Mouse (Mus musculus) mouse trophoblast stem cell (cell line): Measurements from ENCODE around the gene Ccdc28b.

Source experiments
- in situ Hi-C, 2 experiments: fragments of 300-500 bp; cut with MseI, MboI; formaldehyde crosslinking; loops; 2 replicates in 1 of 2; 3 replicates in 1 of 2; pipeline ENCODE4 v1.15.1; 2025

The Ccdc28b gene

GRCm38 (mm10) chr4:129584884-129585608 lies 38.7 kb downstream of the Ccdc28b start:
- in situ Hi-C loops = no loop called here

DNA sequence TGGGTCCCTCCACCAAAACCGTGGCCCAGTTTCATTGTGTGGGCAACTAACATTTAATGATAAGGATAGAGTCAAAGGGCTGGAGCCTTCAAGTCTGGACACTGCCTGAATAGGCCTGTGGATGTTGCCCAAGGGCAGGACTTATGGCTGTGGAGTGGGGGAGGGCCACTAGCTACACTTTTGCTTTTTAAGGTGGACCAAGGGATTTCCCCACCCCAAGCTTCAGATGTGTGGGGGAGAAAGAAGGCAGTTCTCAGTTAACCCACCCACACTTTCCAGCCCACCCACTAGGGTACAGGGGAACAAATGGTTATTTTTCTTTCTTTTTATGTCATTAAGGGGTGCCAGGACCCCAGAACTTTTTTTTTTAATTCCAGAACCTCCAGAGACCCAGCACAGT lies 39.4 kb downstream of the Ccdc28b start:
- in situ Hi-C loops = no loop called here

DNA sequence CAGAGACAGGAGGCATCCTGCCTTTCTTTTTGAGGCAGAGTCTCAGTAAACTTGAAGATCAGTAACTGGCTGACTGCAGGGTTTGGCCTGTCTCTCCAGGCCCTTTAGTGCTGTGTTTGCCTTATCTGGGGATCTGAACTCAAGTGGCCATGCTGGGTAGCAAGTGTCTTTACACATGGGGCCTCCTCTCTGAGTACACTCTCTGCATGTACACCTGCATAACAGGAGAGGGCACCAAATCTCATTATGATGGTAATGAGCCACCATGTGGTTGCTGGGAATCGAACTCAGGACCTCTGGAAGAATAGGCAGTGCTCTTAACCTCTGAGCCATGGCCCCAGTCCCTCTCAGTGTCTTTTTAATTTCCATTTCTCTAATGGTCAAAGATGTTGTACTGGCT lies 41.5 kb downstream of the Ccdc28b start:
- in situ Hi-C loops = no loop called here

- in situ Hi-C loops = no loop called here
Measured at GRCm38 (mm10) chr4:129580347-129580746, 43.4 kb downstream of the Ccdc28b start.

- in situ Hi-C loops = no loop called here
Measured at GRCm38 (mm10) chr4:129578466-129578865, 45.3 kb downstream of the Ccdc28b start, which contains the start of gene Fam167b. Fam167b (minus strand) TSS chr4:129578549.

- in situ Hi-C loops = no loop called here
Measured at GRCm38 (mm10) chr4:129577688-129578087, 46.1 kb downstream of the Ccdc28b start.

- in situ Hi-C loops = no loop called here
Measured at GRCm38 (mm10) chr4:129576863-129577491, 46.8 kb downstream of the Ccdc28b start.

GRCm38 (mm10) chr4:129575171-129575844 lies 48.4 kb downstream of the Ccdc28b start:
- in situ Hi-C loops = no loop called here

DNA sequence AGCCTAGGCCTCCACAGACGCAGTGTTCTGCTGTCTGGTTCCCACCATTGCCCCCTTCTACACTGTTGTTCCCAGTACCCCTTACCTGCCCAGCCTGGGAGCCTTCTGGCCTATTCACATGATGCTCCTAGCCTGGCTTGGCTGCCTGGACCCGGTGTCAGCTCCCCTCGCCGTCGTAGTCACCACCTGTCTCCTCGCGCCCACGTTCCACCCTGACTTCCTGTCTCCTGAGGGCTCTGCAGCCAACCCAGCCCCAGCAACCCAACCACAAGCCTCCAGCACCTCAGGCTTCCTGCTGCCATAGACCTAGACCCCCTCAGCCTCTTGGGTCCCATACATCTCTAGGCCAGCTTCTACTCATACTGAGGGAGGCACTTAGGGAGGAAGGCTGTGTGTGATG lies 50.3 kb downstream of the Ccdc28b start, which contains the start of gene Lck:
Gene Lck (minus strand): TSS at position 212 of the 400 bp plus-strand sequence.
- in situ Hi-C loops = no loop called here

GRCm38 (mm10) chr4:129573093-129573370 lies 50.7 kb downstream of the Ccdc28b start:
- in situ Hi-C loops = no loop called here

DNA sequence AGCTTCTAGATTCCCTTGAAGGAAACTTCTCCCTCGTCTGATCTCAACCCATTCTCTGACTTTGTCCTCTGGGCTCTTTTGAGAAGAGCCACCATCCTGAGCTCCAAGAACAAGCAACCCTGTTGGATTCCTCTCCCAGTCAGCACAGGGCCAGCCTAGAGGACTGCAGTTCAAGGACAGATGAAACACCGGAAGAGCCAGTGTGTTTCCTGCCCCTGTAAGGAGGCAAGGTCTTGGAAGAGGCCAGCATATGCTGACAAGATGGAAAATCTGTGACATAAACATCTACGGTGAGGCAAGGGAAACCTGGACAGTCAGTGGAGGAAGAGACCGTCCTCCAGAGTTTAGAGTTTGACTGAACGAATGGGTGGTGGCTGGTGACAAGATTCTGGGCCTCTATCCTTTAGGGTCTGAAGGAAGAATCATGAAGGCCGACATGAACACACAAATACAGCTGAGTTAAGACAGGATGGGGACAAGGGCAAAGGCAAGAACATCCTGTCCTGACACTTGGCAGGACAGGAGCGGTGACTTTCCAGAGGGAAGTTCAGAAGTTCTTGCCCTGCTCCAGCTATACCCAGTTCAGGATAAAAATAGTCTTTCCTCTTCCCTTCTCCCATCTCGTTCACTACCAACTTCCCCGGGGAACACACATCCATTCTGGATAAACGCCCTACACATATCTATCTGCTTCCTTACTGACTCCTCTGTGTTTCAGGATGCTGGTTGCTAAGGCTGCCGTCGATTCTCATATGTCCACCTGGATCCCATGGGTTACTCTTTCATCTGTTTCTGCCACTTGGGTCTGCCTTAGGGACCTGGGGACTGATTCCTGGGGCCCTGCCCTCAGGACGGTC lies 51.3 kb downstream of the Ccdc28b start:
- in situ Hi-C loops = no loop called here

- in situ Hi-C loops = no loop called here
Measured at GRCm38 (mm10) chr4:129571551-129572084, 52.1 kb downstream of the Ccdc28b start.

DNA sequence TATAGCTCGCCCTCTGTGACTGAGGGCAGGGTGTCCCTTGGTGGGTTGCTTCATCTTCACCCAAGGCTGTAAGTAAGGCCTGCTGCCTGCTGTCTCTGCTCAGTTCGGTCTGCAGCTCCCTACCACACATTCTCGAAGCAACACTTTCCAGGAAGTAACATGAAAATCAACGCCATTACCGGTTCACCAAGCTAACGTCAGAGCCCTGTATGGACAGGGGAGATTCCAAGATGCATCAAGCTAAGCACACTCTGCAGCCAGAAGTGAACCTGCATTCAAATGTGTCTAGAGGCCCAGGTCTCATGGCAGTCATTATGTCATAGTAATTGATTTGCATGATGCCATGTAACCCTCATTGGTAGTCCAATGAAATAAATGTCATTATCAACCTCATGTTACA lies 53.7 kb downstream of the Ccdc28b start:
- in situ Hi-C loops = no loop called here
